Mouse (Mus musculus): ENCODE data around the gene Dek. TPM values are rescaled to one million over a fixed set of nuclear protein-coding genes. Genes with fewer than 3 reads are reported as not detected.

The Dek gene
- polyA plus RNA-seq, 1 experiment: 227 TPM

GRCm38 (mm10) chr13:47121333-47121889, 15.4 kb upstream of the Dek start:
- H3K9ac ChIP-seq (ENCODE audit: low read depth, poor library complexity, severe bottlenecking): no peak overlapping the region
- TF ChIP-seq POLR2A (IDR thresholded peaks at IDR 0.05; ENCODE audit: insufficient read depth, low read length) (no peak), EP300 (IDR thresholded peaks at IDR 0.05; ENCODE audit: insufficient read depth, low read depth, low read length) (no peak), CTCF (IDR thresholded peaks at IDR 0.05; ENCODE audit: low read depth, low read length) (peak; percentile 29)
- H3K4me1 ChIP-seq (ENCODE audit: control insufficient read depth, insufficient read depth, low read length): peaks cover 3% of the 10 kb centered on the region
- no peaks in the 10 kb centered on the region for H3K27me3 ChIP-seq (ENCODE audit: control insufficient read depth, insufficient read depth, low read length, poor library complexity, severe bottlenecking)
- H3K27ac ChIP-seq (ENCODE audit: insufficient read depth, low read length): no peak overlapping the region
- no peaks in the 10 kb centered on the region for H3K36me3 ChIP-seq (ENCODE audit: control insufficient read depth, insufficient read depth, low read length, poor library complexity, severe bottlenecking)
- no peaks in the 10 kb centered on the region for H3K9me3 ChIP-seq (replicated peaks; ENCODE audit: control insufficient read depth, insufficient read depth, low read length, poor library complexity, severe bottlenecking)
- no peak overlapping the region for H3K4me3 ChIP-seq (ENCODE audit: low read depth, low read length)

GRCm38 (mm10) chr13:47116000-47116399, 10.0 kb upstream of the Dek start:
- Histone ChIP-seq H3K27me3 (ENCODE audit: control insufficient read depth, insufficient read depth, low read length, poor library complexity, severe bottlenecking) (no peaks in the 10 kb centered on the region), H3K36me3 (ENCODE audit: control insufficient read depth, insufficient read depth, low read length, poor library complexity, severe bottlenecking) (no peaks in the 10 kb centered on the region), H3K9ac (ENCODE audit: low read depth, poor library complexity, severe bottlenecking) (no peak overlapping the region), H3K4me3 (ENCODE audit: low read depth, low read length) (no peak overlapping the region), H3K27ac (ENCODE audit: insufficient read depth, low read length) (no peak overlapping the region), H3K4me1 (ENCODE audit: control insufficient read depth, insufficient read depth, low read length) (no peaks in the 10 kb centered on the region), H3K9me3 (replicated peaks; ENCODE audit: control insufficient read depth, insufficient read depth, low read length, poor library complexity, severe bottlenecking) (no peaks in the 10 kb centered on the region)
- TF ChIP-seq CTCF (IDR thresholded peaks at IDR 0.05; ENCODE audit: low read depth, low read length): no peak
- no peak for TF ChIP-seq EP300 (IDR thresholded peaks at IDR 0.05; ENCODE audit: insufficient read depth, low read depth, low read length)
- no peak for TF ChIP-seq POLR2A (IDR thresholded peaks at IDR 0.05; ENCODE audit: insufficient read depth, low read length)

- TF ChIP-seq EP300 (IDR thresholded peaks at IDR 0.05; ENCODE audit: insufficient read depth, low read depth, low read length) (no peak), CTCF (IDR thresholded peaks at IDR 0.05; ENCODE audit: low read depth, low read length) (no peak), POLR2A (IDR thresholded peaks at IDR 0.05; ENCODE audit: insufficient read depth, low read length) (no peak)
- Histone ChIP-seq H3K4me3 (ENCODE audit: low read depth, low read length) (no peak overlapping the region), H3K9me3 (replicated peaks; ENCODE audit: control insufficient read depth, insufficient read depth, low read length, poor library complexity, severe bottlenecking) (no peaks in the 10 kb centered on the region), H3K27ac (ENCODE audit: insufficient read depth, low read length) (no peak overlapping the region), H3K27me3 (ENCODE audit: control insufficient read depth, insufficient read depth, low read length, poor library complexity, severe bottlenecking) (no peaks in the 10 kb centered on the region), H3K9ac (ENCODE audit: low read depth, poor library complexity, severe bottlenecking) (no peak overlapping the region), H3K4me1 (ENCODE audit: control insufficient read depth, insufficient read depth, low read length) (no peaks in the 10 kb centered on the region), H3K36me3 (ENCODE audit: control insufficient read depth, insufficient read depth, low read length, poor library complexity, severe bottlenecking) (no peaks in the 10 kb centered on the region)
Measured at GRCm38 (mm10) chr13:47112924-47113323, 6.9 kb upstream of the Dek start.

DNA sequence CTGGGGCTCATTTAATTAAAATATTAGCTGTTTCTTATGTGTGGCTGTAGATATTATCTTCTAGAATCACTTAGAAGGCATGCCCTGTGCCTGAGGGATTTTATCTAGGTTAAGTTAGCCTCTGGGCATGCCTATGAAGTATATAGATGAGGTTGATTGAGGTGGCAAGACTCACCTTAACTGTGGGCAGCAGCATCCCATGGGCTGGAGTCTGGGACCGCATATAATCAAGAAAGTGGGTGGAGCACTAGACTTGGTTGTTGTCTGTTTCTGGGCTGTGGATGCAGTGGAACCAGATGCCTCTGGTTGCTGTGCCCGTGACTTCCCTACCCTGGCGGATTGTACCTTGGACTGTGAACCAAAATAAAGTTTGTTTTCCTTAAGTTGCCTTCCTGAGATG, 6.1 kb upstream of the Dek start:
- Histone ChIP-seq H3K36me3 (ENCODE audit: control insufficient read depth, insufficient read depth, low read length, poor library complexity, severe bottlenecking) (no peaks in the 10 kb centered on the region), H3K4me1 (ENCODE audit: control insufficient read depth, insufficient read depth, low read length) (no peaks in the 10 kb centered on the region), H3K27me3 (ENCODE audit: control insufficient read depth, insufficient read depth, low read length, poor library complexity, severe bottlenecking) (no peaks in the 10 kb centered on the region), H3K9me3 (replicated peaks; ENCODE audit: control insufficient read depth, insufficient read depth, low read length, poor library complexity, severe bottlenecking) (no peaks in the 10 kb centered on the region), H3K4me3 (ENCODE audit: low read depth, low read length) (no peak overlapping the region), H3K9ac (ENCODE audit: low read depth, poor library complexity, severe bottlenecking) (no peak overlapping the region), H3K27ac (ENCODE audit: insufficient read depth, low read length) (no peak overlapping the region)
- TF ChIP-seq EP300 (IDR thresholded peaks at IDR 0.05; ENCODE audit: insufficient read depth, low read depth, low read length) (no peak), POLR2A (IDR thresholded peaks at IDR 0.05; ENCODE audit: insufficient read depth, low read length) (no peak), CTCF (IDR thresholded peaks at IDR 0.05; ENCODE audit: low read depth, low read length) (no peak)

- Histone ChIP-seq H3K27ac (ENCODE audit: insufficient read depth, low read length) (no peak overlapping the region), H3K4me1 (ENCODE audit: control insufficient read depth, insufficient read depth, low read length) (no peaks in the 10 kb centered on the region), H3K27me3 (ENCODE audit: control insufficient read depth, insufficient read depth, low read length, poor library complexity, severe bottlenecking) (no peaks in the 10 kb centered on the region), H3K4me3 (ENCODE audit: low read depth, low read length) (no peak overlapping the region), H3K9me3 (replicated peaks; ENCODE audit: control insufficient read depth, insufficient read depth, low read length, poor library complexity, severe bottlenecking) (no peaks in the 10 kb centered on the region), H3K36me3 (ENCODE audit: control insufficient read depth, insufficient read depth, low read length, poor library complexity, severe bottlenecking) (no peaks in the 10 kb centered on the region), H3K9ac (ENCODE audit: low read depth, poor library complexity, severe bottlenecking) (no peak overlapping the region)
- no peak for TF ChIP-seq CTCF (IDR thresholded peaks at IDR 0.05; ENCODE audit: low read depth, low read length)
- no peak for TF ChIP-seq POLR2A (IDR thresholded peaks at IDR 0.05; ENCODE audit: insufficient read depth, low read length)
- no peak for TF ChIP-seq EP300 (IDR thresholded peaks at IDR 0.05; ENCODE audit: insufficient read depth, low read depth, low read length)
Measured at GRCm38 (mm10) chr13:47111185-47111584, 5.2 kb upstream of the Dek start.

DNA sequence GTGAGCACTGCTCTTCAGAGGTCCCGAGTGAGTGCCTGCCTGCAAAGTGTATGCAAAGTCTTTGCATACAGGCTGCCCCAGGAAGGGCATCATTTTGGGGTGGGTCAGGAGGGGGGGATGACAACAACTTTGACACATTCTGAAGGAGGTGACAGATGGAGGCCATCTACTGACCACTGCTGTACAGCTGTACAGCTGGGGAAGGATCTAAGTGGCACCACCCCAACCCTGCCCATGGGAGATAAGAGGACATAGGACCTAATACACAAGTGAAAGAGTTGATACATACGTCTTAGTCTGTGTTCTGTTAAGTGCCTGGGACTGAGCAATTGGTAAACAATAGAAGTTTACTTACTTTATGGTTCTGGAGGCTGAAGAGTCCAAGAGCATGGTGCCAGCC, 3.2 kb upstream of the Dek start:
- Histone ChIP-seq H3K27ac (ENCODE audit: insufficient read depth, low read length) (no peak overlapping the region), H3K27me3 (ENCODE audit: control insufficient read depth, insufficient read depth, low read length, poor library complexity, severe bottlenecking) (no peaks in the 10 kb centered on the region), H3K36me3 (ENCODE audit: control insufficient read depth, insufficient read depth, low read length, poor library complexity, severe bottlenecking) (no peaks in the 10 kb centered on the region), H3K9me3 (replicated peaks; ENCODE audit: control insufficient read depth, insufficient read depth, low read length, poor library complexity, severe bottlenecking) (no peaks in the 10 kb centered on the region), H3K4me3 (ENCODE audit: low read depth, low read length) (no peak overlapping the region), H3K4me1 (ENCODE audit: control insufficient read depth, insufficient read depth, low read length) (no peaks in the 10 kb centered on the region), H3K9ac (ENCODE audit: low read depth, poor library complexity, severe bottlenecking) (no peak overlapping the region)
- TF ChIP-seq CTCF (IDR thresholded peaks at IDR 0.05; ENCODE audit: low read depth, low read length): no peak
- no peak for TF ChIP-seq EP300 (IDR thresholded peaks at IDR 0.05; ENCODE audit: insufficient read depth, low read depth, low read length)
- TF ChIP-seq POLR2A (IDR thresholded peaks at IDR 0.05; ENCODE audit: insufficient read depth, low read length): no peak
